Mouse (Mus musculus) intestine, embryonic 14.5 days (tissue): ENCODE data around the gene Nol9. TPM values are rescaled to one million over a fixed set of nuclear protein-coding genes. Genes with fewer than 3 reads are reported as not detected.

ENCODE experiments used
- ATAC-seq: fragments of 200-750 bp; cut with Nextera tagmentation; replicated peaks from 2 replicates; pipeline ENCODE4 v1.8.0; 2017; ENCODE audit warnings: low read depth, moderate number of reproducible peaks, moderate TSS enrichment, moderate library complexity; ENCODE audit not compliant: low FRiP score, low TSS enrichment
- DNase-seq: peaks from one replicate; pipeline ENCODE4 v3.0.0-alpha.2; 2018; ENCODE audit warnings: low spot score
- H3K27ac ChIP-seq: fragments of 300-500 bp; sonication (generic); 2 replicates; pipeline ENCODE4 v1.5.1; 2014; ENCODE audit warnings: low read depth, mild to moderate bottlenecking, control low read depth
- H3K27me3 ChIP-seq: fragments of 300-500 bp; sonication (generic); replicated peaks from 2 replicates; pipeline ENCODE4 v1.6.1; 2014; ENCODE audit warnings: low read length, control low read depth; ENCODE audit not compliant: control insufficient read depth, insufficient read depth
- H3K36me3 ChIP-seq: fragments of 300-500 bp; sonication (generic); 2 replicates; pipeline ENCODE4 v1.6.1; 2014; ENCODE audit warnings: low read length, control low read depth; ENCODE audit not compliant: control insufficient read depth, insufficient read depth
- H3K4me1 ChIP-seq: fragments of 300-500 bp; sonication (generic); replicated peaks from 2 replicates; pipeline ENCODE4 v1.6.1; 2014; ENCODE audit warnings: low read length, control low read depth, mixed read lengths; ENCODE audit not compliant: control insufficient read depth, insufficient read depth
- H3K4me2 ChIP-seq: fragments of 300-500 bp; sonication (generic); 2 replicates; pipeline ENCODE4 v1.6.1; 2014; ENCODE audit warnings: low read length
- H3K4me3 ChIP-seq: fragments of 300-500 bp; sonication (generic); 2 replicates; pipeline ENCODE4 v1.5.1; 2014; ENCODE audit warnings: low read depth, low read length, control low read depth, mixed read lengths
- H3K9ac ChIP-seq: fragments of 300-500 bp; sonication (generic); 2 replicates; pipeline ENCODE4 v1.6.1; 2014; ENCODE audit warnings: mild to moderate bottlenecking, low read length
- H3K9me3 ChIP-seq: fragments of 300-500 bp; sonication (generic); 2 replicates; pipeline ENCODE4 v1.6.1; 2016; ENCODE audit warnings: low read length, control low read depth; ENCODE audit not compliant: control insufficient read depth
- WGBS: fragments of 180-500 bp; shearing (Covaris S2); extraction: QIAGEN DNeasy Blood & Tissue Kit; methylation state at CpG from one replicate; pipeline ENCODE4 v1.1.7; 2014; 5-methylcytosine and 5-hydroxymethylcytosine counted together
- polyA plus RNA-seq: library from polyadenylated mRNA; unstranded; fragments of >200 nt; fragmentation: Nextera tagmentation; extraction: Ambion mirVana; gene quantifications from 2 replicates; pipeline ENCODE4 v1.2.1, GENCODE M21; 2014

Gene Nol9
- polyA plus RNA-seq, 1 experiment from 2014 or later = 36.0 TPM

- DNase-seq (no peak), ATAC-seq (no peak)
- peaks cover 66% of the 10 kb centered on the region for H3K36me3 ChIP-seq
- 91% methylated on average over 5 of the region's 5 CpGs for WGBS
- no peak overlapping the region for H3K4me2 ChIP-seq
- no peak overlapping the region for H3K9ac ChIP-seq
- 0 out of 2 replicates have a peak, but pooled peaks cover 2% of the 10 kb centered on the region for H3K27me3 ChIP-seq
- no peak overlapping the region for H3K27ac ChIP-seq
- no peak overlapping the region for H3K4me3 ChIP-seq
- no peaks in the 10 kb centered on the region for H3K9me3 ChIP-seq
- H3K4me1 ChIP-seq = peaks cover 6% of the 10 kb centered on the region
These were observed 69.6 kb downstream of the Nol9 start for GRCm38 (mm10) chr4:152108673-152109072.

- 65% methylated on average over 3 of the region's 3 CpGs for WGBS
- H3K36me3 ChIP-seq = peaks cover 66% of the 10 kb centered on the region
- ATAC-seq (no peak), DNase-seq (no peak)
- no peak overlapping the region for H3K27ac ChIP-seq
- peaks cover 6% of the 10 kb centered on the region for H3K4me1 ChIP-seq
- no peak overlapping the region for H3K9ac ChIP-seq
- H3K27me3 ChIP-seq = 0 out of 2 replicates have a peak, but pooled peaks cover 2% of the 10 kb centered on the region
- H3K4me2 ChIP-seq = no peak overlapping the region
- H3K9me3 ChIP-seq = no peaks in the 10 kb centered on the region
- H3K4me3 ChIP-seq = no peak overlapping the region
These were observed 70.4 kb downstream of the Nol9 start for GRCm38 (mm10) chr4:152109509-152109908.

GRCm38 (mm10) chr4:152110689-152111088, 71.6 kb downstream of the Nol9 start:
- H3K9ac ChIP-seq = no peak overlapping the region
- H3K36me3 ChIP-seq = peaks cover 69% of the 10 kb centered on the region
- no peak overlapping the region for H3K27ac ChIP-seq
- H3K4me1 ChIP-seq = peaks cover 16% of the 10 kb centered on the region
- H3K27me3 ChIP-seq = peaks cover 11% of the 10 kb centered on the region; the same call in 1 of the 2 replicates
- H3K4me2 ChIP-seq = no peak overlapping the region
- H3K4me3 ChIP-seq = no peak overlapping the region
- ATAC-seq (no peak), DNase-seq (no peak)
- no peaks in the 10 kb centered on the region for H3K9me3 ChIP-seq
- WGBS = 80% methylated on average over 4 of the region's 4 CpGs

Other genes with a start within 250 kb of the Nol9 start
- 85.7 and 88.1 TPM in 2 replicates for gene Camta1, start 177.4 kb upstream of the Nol9 start, polyA plus RNA-seq
- 72.7 and 76.7 TPM in 2 replicates for gene Dnajc11, start 105.6 kb upstream of the Nol9 start, polyA plus RNA-seq
- 29.8 and 34.0 TPM in 2 replicates for gene Thap3, start 50.3 kb upstream of the Nol9 start, polyA plus RNA-seq
- 23.1 and 24.5 TPM in 2 replicates for gene Phf13, start 43.1 kb upstream of the Nol9 start, polyA plus RNA-seq
- gene Klhl21, start 30.5 kb upstream of the Nol9 start, polyA plus RNA-seq = 5.9 and 6.1 TPM in 2 replicates
- 16.3 and 28.0 TPM in 2 replicates for gene Zbtb48, start 11.7 kb upstream of the Nol9 start, polyA plus RNA-seq
- 0.14 and 0.17 TPM in 2 replicates for gene Tas1r1, start 753 bp upstream of the Nol9 start, polyA plus RNA-seq
- 9.0 and 9.2 TPM in 2 replicates for gene Plekhg5, start 33.2 kb downstream of the Nol9 start, polyA plus RNA-seq
- gene Tnfrsf25, start 76.6 kb downstream of the Nol9 start, polyA plus RNA-seq = 0.97 and 0.98 TPM in 2 replicates
- gene Espn, start 113.0 kb downstream of the Nol9 start, polyA plus RNA-seq = 22.8 and 24.2 TPM in 2 replicates
- not detected in 2 replicates for gene Hes2, start 119.5 kb downstream of the Nol9 start, polyA plus RNA-seq
- gene Acot7, start 138.8 kb downstream of the Nol9 start, polyA plus RNA-seq = 61.5 and 69.7 TPM in 2 replicates
- 8.2 and 9.4 TPM in 2 replicates for gene Gpr153, start 234.9 kb downstream of the Nol9 start, polyA plus RNA-seq